Comparison of ENCODE assay signal across 8 mouse cellular contexts in genomic region chr14:21018977-21019376, GRCm38 (mm10). TPM values are rescaled to one million over a fixed set of nuclear protein-coding genes. Genes with fewer than 3 reads are reported as not detected.
DNase-seq lines count a peak whose midpoint lies in the region; ATAC-seq lines count a peak whose summit lies in the region.

No protein-coding gene starts in this region.

- no peaks in the 10 kb centered on the region for H3K27me3 ChIP-seq in midbrain, embryonic 11.5 days (ENCODE audit: control insufficient read depth, insufficient read depth, low read length)
- H3K27me3 ChIP-seq in midbrain, embryonic 10.5 days (ENCODE audit: low read depth, poor library complexity, severe bottlenecking) = no peaks in the 10 kb centered on the region
- H3K27me3 ChIP-seq in hindbrain, embryonic 16.5 days (replicated peaks; ENCODE audit: control insufficient read depth, insufficient read depth, low read length) = no peaks in the 10 kb centered on the region

- H3K4me1 ChIP-seq in midbrain, embryonic 11.5 days (ENCODE audit: control insufficient read depth, insufficient read depth, low read length) = no peaks in the 10 kb centered on the region
- no peaks in the 10 kb centered on the region for H3K4me1 ChIP-seq in midbrain, embryonic 10.5 days
- H3K4me1 ChIP-seq in hindbrain, embryonic 16.5 days (ENCODE audit: control insufficient read depth, insufficient read depth, low read depth, low read length) = no peaks in the 10 kb centered on the region

- H3K4me2 ChIP-seq in midbrain, embryonic 11.5 days = no peak overlapping the region
- no peak overlapping the region for H3K4me2 ChIP-seq in hindbrain, embryonic 16.5 days (ENCODE audit: low read length)

- WGBS in midbrain, embryonic 11.5 days = 44% methylated on average over 3 of the region's 3 CpGs
- WGBS in midbrain, embryonic 10.5 days = 54% methylated on average over 3 of the region's 3 CpGs
- WGBS in hindbrain, embryonic 16.5 days = 31% methylated on average over 3 of the region's 3 CpGs

- H3K27ac ChIP-seq in midbrain, embryonic 11.5 days (ENCODE audit: low read depth, low read length) = no peak overlapping the region
- no peak overlapping the region for H3K27ac ChIP-seq in midbrain, embryonic 10.5 days (replicated peaks)
- no peak overlapping the region for H3K27ac ChIP-seq in hindbrain, embryonic 16.5 days (ENCODE audit: low read depth, low read length)

- 0 out of 2 replicates have a peak, but pooled peaks have one; percentile 48 for ATAC-seq in midbrain, embryonic 11.5 days (ENCODE audit: low FRiP score)
- ATAC-seq in hindbrain, embryonic 16.5 days = peak; percentile 86

- peak; percentile 25 for DNase-seq in gastrocnemius, adult 18-20 months (ENCODE audit: low spot score)
- no peak for DNase-seq in gastrocnemius, postnatal 25 days
- DNase-seq in midbrain, embryonic 11.5 days (ENCODE audit: low spot score, missing footprints) = peak; percentile 92
- no peak for DNase-seq in midbrain, embryonic 10.5 days (ENCODE audit: low spot score)
- peak; percentile 47 for DNase-seq in c-Kit-positive CD71-positive TER-119-negative erythroid progenitor cells, embryonic 14.5 days (ENCODE audit: low read depth)
- DNase-seq in retina, embryonic 14.5 days (ENCODE audit: low spot score) = peak; percentile 80
- DNase-seq in adrenal gland, postnatal 4 days (ENCODE audit: low spot score in 2 of 2) = no peak

- no peaks in the 10 kb centered on the region for H3K9me3 ChIP-seq in midbrain, embryonic 11.5 days (ENCODE audit: control insufficient read depth, low read length)
- no peaks in the 10 kb centered on the region for H3K9me3 ChIP-seq in midbrain, embryonic 10.5 days (replicated peaks)
- no peaks in the 10 kb centered on the region for H3K9me3 ChIP-seq in hindbrain, embryonic 16.5 days (ENCODE audit: control insufficient read depth, low read length)

- H3K4me3 ChIP-seq in midbrain, embryonic 11.5 days (ENCODE audit: low read depth, low read length) = no peak overlapping the region
- H3K4me3 ChIP-seq in midbrain, embryonic 10.5 days = no peak overlapping the region
- H3K4me3 ChIP-seq in hindbrain, embryonic 16.5 days (ENCODE audit: low read length) = no peak overlapping the region

- no peak overlapping the region for H3K9ac ChIP-seq in midbrain, embryonic 11.5 days (ENCODE audit: low read length)
- no peak overlapping the region for H3K9ac ChIP-seq in hindbrain, embryonic 16.5 days (ENCODE audit: low read depth, low read length)

- H3K36me3 ChIP-seq in midbrain, embryonic 11.5 days (ENCODE audit: control insufficient read depth, insufficient read depth, low read length) = peaks cover 2% of the 10 kb centered on the region; the same call in 1 of the 2 replicates
- H3K36me3 ChIP-seq in midbrain, embryonic 10.5 days = peaks cover 49% of the 10 kb centered on the region
- peaks cover under 1% of the 10 kb centered on the region; the same call in 1 of the 2 replicates for H3K36me3 ChIP-seq in hindbrain, embryonic 16.5 days (ENCODE audit: control insufficient read depth, insufficient read depth, low read length)

RNA-seq across cellular contexts. Expression of gene Ap3m1, which starts 33.3 kb away (rescaled TPM):
- 10 to 100 TPM; 32.3 to 34.3 TPM for total RNA-seq in gastrocnemius, adult 18-20 months (2021)
- 10 to 100 TPM; 32.5 to 34.9 TPM for total RNA-seq in gastrocnemius, postnatal 25 days (2021)
- polyA plus RNA-seq in midbrain, embryonic 11.5 days (2014; fragmentation: Nextera tagmentation; extraction: Ambion mirVana) = 143 and 159 TPM in 2 replicates
- polyA plus RNA-seq in midbrain, embryonic 10.5 days (2016; fragmentation: Nextera tagmentation; extraction: Ambion mirVana) = 108 and 122 TPM in 2 replicates
- polyA plus RNA-seq in hindbrain, embryonic 16.5 days (2015; fragmentation: Nextera tagmentation; extraction: Ambion mirVana) = 76.1 and 76.4 TPM in 2 replicates
- total RNA-seq in adrenal gland, postnatal 4 days (2021) = 10 to 100 TPM; 72.4 to 81.7 TPM

RNA-seq across cellular contexts. Expression of gene Adk, which starts 33.4 kb away (rescaled TPM):
- total RNA-seq in gastrocnemius, adult 18-20 months (2021) = 100 to 1,000 TPM; 106 to 111 TPM
- total RNA-seq in gastrocnemius, postnatal 25 days (2021) = 100 to 1,000 TPM in 1 of 2 experiments, 10 to 100 TPM in 1; 96.4 to 109 TPM
- 112 and 120 TPM in 2 replicates for polyA plus RNA-seq in midbrain, embryonic 11.5 days (2014; fragmentation: Nextera tagmentation; extraction: Ambion mirVana)
- 122 and 153 TPM in 2 replicates for polyA plus RNA-seq in midbrain, embryonic 10.5 days (2016; fragmentation: Nextera tagmentation; extraction: Ambion mirVana)
- polyA plus RNA-seq in hindbrain, embryonic 16.5 days (2015; fragmentation: Nextera tagmentation; extraction: Ambion mirVana) = 41.4 and 45.9 TPM in 2 replicates
- 100 to 1,000 TPM; 123 to 142 TPM for total RNA-seq in adrenal gland, postnatal 4 days (2021)

Comparison
In these comparisons a context has a peak if more than half of its experiments do, and no peak if none do; other contexts are left out.
1. DNase-seq: peak in gastrocnemius, adult 18-20 months (single experiment), midbrain, embryonic 11.5 days (single experiment), c-Kit-positive CD71-positive TER-119-negative erythroid progenitor cells, embryonic 14.5 days (single experiment) and retina, embryonic 14.5 days (single experiment); none in gastrocnemius, postnatal 25 days (single experiment), midbrain, embryonic 10.5 days (single experiment) and adrenal gland, postnatal 4 days (0 of 2).